Mouse (Mus musculus) hindbrain, embryonic 11.5 days (tissue): ENCODE results near the gene Bmp6. TPM values are rescaled to one million over a fixed set of nuclear protein-coding genes. Genes with fewer than 3 reads are reported as not detected.
A peak's percentile ranks its signal among the peaks of the same experiment; 100 is the strongest.

ENCODE experiments used
- ATAC-seq: fragments of 200-750 bp; cut with Nextera tagmentation; 2 replicates; pipeline ENCODE4 v1.8.0; 2017; ENCODE audit warnings: mild to moderate bottlenecking, moderate TSS enrichment, moderate library complexity; ENCODE audit not compliant: low FRiP score
- DNase-seq: peaks from one replicate; pipeline ENCODE4 v3.0.0-alpha.2; 2015; ENCODE audit warnings: low spot score
- H3K27ac ChIP-seq: fragments of 300-500 bp; sonication (generic); 2 replicates; pipeline ENCODE4 v1.5.1; 2014; ENCODE audit warnings: mild to moderate bottlenecking, low read depth, low read length
- H3K27me3 ChIP-seq: fragments of 300-500 bp; sonication (generic); 2 replicates; pipeline ENCODE4 v1.6.1; 2014; ENCODE audit warnings: mild to moderate bottlenecking, low read length, moderate library complexity, mixed read lengths; ENCODE audit not compliant: control insufficient read depth, insufficient read depth
- H3K36me3 ChIP-seq: fragments of 300-500 bp; sonication (generic); 2 replicates; pipeline ENCODE4 v1.6.1; 2014; ENCODE audit warnings: mild to moderate bottlenecking, low read length, moderate library complexity, mixed read lengths; ENCODE audit not compliant: control insufficient read depth, insufficient read depth
- H3K4me1 ChIP-seq: fragments of 300-500 bp; sonication (generic); replicated peaks from 2 replicates; pipeline ENCODE4 v1.6.1; 2014; ENCODE audit warnings: low read length, mixed read lengths; ENCODE audit not compliant: control insufficient read depth, insufficient read depth
- H3K4me2 ChIP-seq: fragments of 300-500 bp; sonication (generic); replicated peaks from 2 replicates; pipeline ENCODE4 v1.6.1; 2014; ENCODE audit warnings: mild to moderate bottlenecking, low read depth, low read length
- H3K4me3 ChIP-seq: fragments of 300-500 bp; sonication (generic); 2 replicates; pipeline ENCODE4 v1.5.1; 2014; ENCODE audit warnings: low read depth, low read length
- H3K9ac ChIP-seq: fragments of 300-500 bp; sonication (generic); 2 replicates; pipeline ENCODE4 v1.6.1; 2014; ENCODE audit warnings: low read depth, low read length
- H3K9me3 ChIP-seq: fragments of 300-500 bp; sonication (generic); 2 replicates; pipeline ENCODE4 v1.6.1; 2016; ENCODE audit warnings: low read length; ENCODE audit not compliant: control insufficient read depth
- WGBS: fragments of 180-500 bp; shearing (Covaris S2); extraction: QIAGEN DNeasy Blood & Tissue Kit; methylation state at CpG from one replicate; pipeline ENCODE4 v1.1.7; 2014; 5-methylcytosine and 5-hydroxymethylcytosine counted together
- polyA plus RNA-seq: library from polyadenylated mRNA; unstranded; fragments of >200 nt; fragmentation: Nextera tagmentation; extraction: Ambion mirVana; gene quantifications from 2 replicates; pipeline ENCODE4 v1.2.1, GENCODE M21; 2014

Bmp6 gene
- polyA plus RNA-seq, 1 experiment from 2014 or later, result 3.2 TPM

DNA sequence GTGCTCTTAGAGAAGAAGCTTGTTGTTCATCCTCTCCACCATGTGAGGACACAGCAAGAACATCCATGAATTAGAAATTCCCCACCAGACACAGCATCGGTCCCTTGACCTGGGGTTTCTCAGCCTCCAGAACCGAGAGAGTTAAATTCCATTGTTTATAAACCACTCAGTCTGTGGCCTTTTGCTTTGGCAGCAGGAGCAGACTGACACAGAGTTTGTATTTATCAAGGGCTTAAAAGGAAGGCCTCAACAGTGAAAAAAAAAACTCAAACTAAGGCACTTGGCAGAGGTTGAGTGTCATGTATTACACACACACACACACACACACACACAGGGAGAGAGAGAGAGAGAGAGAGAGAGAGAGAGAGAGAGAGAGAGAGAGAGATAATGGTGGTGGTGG, 17.5 kb upstream of the Bmp6 start:
- no peak overlapping the region for H3K9ac ChIP-seq
- H3K9me3 ChIP-seq, result no peaks in the 10 kb centered on the region
- DNase-seq (no peak), ATAC-seq (no peak)
- no peak overlapping the region for H3K27ac ChIP-seq
- H3K4me2 ChIP-seq, result no peak overlapping the region
- no peak overlapping the region for H3K4me3 ChIP-seq
- 59% methylated on average over 2 of the region's 2 CpGs for WGBS
- no peaks in the 10 kb centered on the region for H3K27me3 ChIP-seq
- H3K36me3 ChIP-seq, result no peaks in the 10 kb centered on the region
- H3K4me1 ChIP-seq, result no peaks in the 10 kb centered on the region

GRCm38 (mm10) chr13:38333496-38333895, 11.4 kb upstream of the Bmp6 start:
- H3K27me3 ChIP-seq, result no peaks in the 10 kb centered on the region
- H3K4me1 ChIP-seq, result no peaks in the 10 kb centered on the region
- DNase-seq (no peak), ATAC-seq (no peak)
- H3K9ac ChIP-seq, result no peak overlapping the region
- H3K4me3 ChIP-seq, result no peak overlapping the region
- H3K4me2 ChIP-seq, result no peak overlapping the region
- no peak overlapping the region for H3K27ac ChIP-seq
- H3K9me3 ChIP-seq, result no peaks in the 10 kb centered on the region
- 84% methylated on average over 5 of the region's 5 CpGs for WGBS
- H3K36me3 ChIP-seq, result no peaks in the 10 kb centered on the region

GRCm38 (mm10) chr13:38342598-38342997, 2.3 kb upstream of the Bmp6 start:
- peak; percentile 77 for DNase-seq
- ATAC-seq, result no peak

GRCm38 (mm10) chr13:38343202-38343601, 1.7 kb upstream of the Bmp6 start:
- Histone ChIP-seq H3K4me3 (no peak overlapping the region), H3K27me3 (peaks cover 39% of the 10 kb centered on the region), H3K36me3 (no peaks in the 10 kb centered on the region), H3K27ac (no peak overlapping the region), H3K4me1 (peaks cover 13% of the 10 kb centered on the region), H3K9ac (no peak overlapping the region), H3K4me2 (no peak overlapping the region), H3K9me3 (no peaks in the 10 kb centered on the region)
- 73% methylated on average over 2 of the region's 2 CpGs for WGBS
- DNase-seq, result no peak
- no peak for ATAC-seq

More at GRCm38 (mm10) chr13:38342598-38342997, 2.3 kb upstream of the Bmp6 start:
- Histone ChIP-seq H3K27ac (no peak overlapping the region), H3K4me1 (peaks cover 12% of the 10 kb centered on the region), H3K27me3 (peaks cover 39% of the 10 kb centered on the region), H3K4me2 (no peak overlapping the region), H3K9me3 (no peaks in the 10 kb centered on the region), H3K4me3 (no peak overlapping the region), H3K36me3 (no peaks in the 10 kb centered on the region), H3K9ac (no peak overlapping the region)
- WGBS, result 28% methylated on average over 7 of the region's 7 CpGs

DNA sequence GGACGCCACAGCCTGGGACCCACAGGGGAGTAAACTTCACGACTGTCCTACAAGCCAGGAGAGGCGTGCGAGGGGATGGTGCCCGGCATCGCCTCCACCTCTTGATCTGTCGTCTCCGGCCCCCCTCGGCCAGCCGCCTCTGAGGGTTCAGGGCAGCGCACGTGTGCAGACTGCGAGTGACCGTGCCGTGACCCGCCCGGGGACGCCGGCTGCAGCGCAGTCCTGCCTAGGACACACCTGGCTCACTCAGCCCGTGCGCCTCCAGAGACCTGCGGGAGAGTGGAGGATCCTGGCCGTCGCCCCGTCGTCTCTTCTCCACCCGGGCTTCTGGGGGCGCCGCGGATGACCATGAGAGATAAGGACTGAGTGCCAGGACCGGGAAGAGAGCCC, 519 bp downstream of the Bmp6 start:
- DNase-seq, result no peak

DNA sequence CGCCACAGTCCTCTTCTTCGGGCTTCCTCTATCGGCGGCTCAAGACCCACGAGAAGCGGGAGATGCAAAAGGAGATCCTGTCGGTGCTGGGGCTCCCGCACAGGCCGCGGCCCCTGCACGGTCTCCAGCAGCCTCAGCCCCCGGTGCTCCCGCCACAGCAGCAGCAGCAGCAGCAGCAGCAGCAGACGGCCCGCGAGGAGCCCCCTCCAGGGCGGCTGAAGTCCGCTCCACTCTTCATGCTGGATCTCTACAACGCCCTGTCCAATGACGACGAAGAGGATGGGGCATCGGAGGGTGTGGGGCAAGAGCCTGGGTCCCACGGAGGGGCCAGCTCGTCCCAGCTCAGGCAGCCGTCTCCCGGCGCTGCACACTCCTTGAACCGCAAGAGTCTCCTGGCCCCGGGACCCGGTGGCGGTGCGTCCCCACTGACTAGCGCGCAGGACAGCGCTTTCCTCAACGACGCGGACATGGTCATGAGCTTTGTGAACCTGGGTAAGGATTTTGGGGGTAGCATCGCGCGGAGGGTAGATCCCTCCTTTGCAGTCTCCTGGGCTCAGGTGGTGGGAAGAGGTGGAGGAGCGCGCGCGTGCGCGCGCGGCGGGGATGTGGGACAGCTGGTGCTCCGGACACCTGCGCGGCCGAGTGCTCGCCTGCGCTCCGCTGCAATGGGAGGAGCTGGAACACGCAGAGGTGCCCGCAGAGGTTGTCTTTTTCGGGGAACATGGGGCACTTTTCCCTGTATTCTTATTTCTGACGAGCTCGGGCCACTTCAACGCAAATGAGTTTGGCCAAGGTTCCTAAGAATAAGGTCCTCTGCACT, 1.4 kb downstream of the Bmp6 start:
- peak overlapping the region; percentile 61 for H3K4me2 ChIP-seq

More for the DNA sequence above, 519 bp downstream of the Bmp6 start:
- Histone ChIP-seq H3K27me3 (peaks cover 39% of the 10 kb centered on the region), H3K4me1 (peaks cover 13% of the 10 kb centered on the region), H3K4me2 (peak overlapping the region; percentile 61), H3K9me3 (no peaks in the 10 kb centered on the region), H3K36me3 (no peaks in the 10 kb centered on the region), H3K9ac (no peak overlapping the region), H3K4me3 (peak overlapping the region; percentile 37), H3K27ac (no peak overlapping the region)
- WGBS, result 1% methylated on average over 32 of the region's 32 CpGs
- ATAC-seq, result peak; percentile 33; the same call in 1 of the 2 replicates

GRCm38 (mm10) chr13:38347021-38347774, 2.3 kb downstream of the Bmp6 start:
- ATAC-seq (peak; percentile 14; the same call in 1 of the 2 replicates), DNase-seq (peak; percentile 46)
- Histone ChIP-seq H3K4me2 (peak overlapping the region; percentile 61), H3K9me3 (no peaks in the 10 kb centered on the region), H3K9ac (no peak overlapping the region), H3K4me1 (peaks cover 13% of the 10 kb centered on the region), H3K27ac (no peak overlapping the region), H3K36me3 (no peaks in the 10 kb centered on the region), H3K27me3 (peaks cover 39% of the 10 kb centered on the region), H3K4me3 (peak overlapping the region; percentile 37)
- WGBS, result 5% methylated on average over 19 of the region's 19 CpGs

More for the DNA sequence above, 1.4 kb downstream of the Bmp6 start:
- WGBS, result under 1% methylated on average over 60 of the region's 63 CpGs
- H3K36me3 ChIP-seq, result no peaks in the 10 kb centered on the region
- no peak overlapping the region for H3K27ac ChIP-seq
- peaks cover 13% of the 10 kb centered on the region for H3K4me1 ChIP-seq
- peaks cover 39% of the 10 kb centered on the region for H3K27me3 ChIP-seq
- peak overlapping the region; percentile 37 for H3K4me3 ChIP-seq
- no peaks in the 10 kb centered on the region for H3K9me3 ChIP-seq
- peak; percentile 59 for DNase-seq
- ATAC-seq, result peak; percentile 34; the same call in 1 of the 2 replicates
- H3K9ac ChIP-seq, result peak overlapping the region; percentile 27; the same call in 1 of the 2 replicates

DNA sequence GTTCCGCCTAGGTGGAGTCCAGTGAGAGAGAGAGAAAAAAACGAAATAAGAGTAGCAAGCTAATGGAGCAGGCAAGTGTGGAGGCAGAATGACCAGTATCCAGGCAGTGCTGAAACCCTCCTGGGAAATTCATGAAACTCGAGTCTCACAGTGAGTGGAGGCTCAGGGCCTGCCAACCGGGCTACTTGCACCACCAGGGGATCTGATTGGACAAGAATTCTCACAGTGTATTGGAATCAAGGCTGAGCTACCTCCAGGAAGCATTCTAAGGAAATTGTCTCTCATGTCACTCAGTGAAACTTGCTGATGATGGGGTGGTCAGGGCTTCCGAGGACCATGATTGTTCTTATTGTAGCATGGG, 2.8 kb downstream of the Bmp6 start:
- Histone ChIP-seq H3K9ac (no peak overlapping the region), H3K27ac (no peak overlapping the region), H3K36me3 (no peaks in the 10 kb centered on the region), H3K4me2 (no peak overlapping the region), H3K27me3 (peaks cover 39% of the 10 kb centered on the region), H3K4me1 (peaks cover 13% of the 10 kb centered on the region), H3K9me3 (no peaks in the 10 kb centered on the region), H3K4me3 (no peak overlapping the region)
- peak; percentile 30 for DNase-seq
- WGBS, result 14% methylated on average over 5 of the region's 5 CpGs
- no peak for ATAC-seq
